Mouse (Mus musculus): ENCODE data around the gene Gtf2ird2.

Gtf2ird2 gene

DNA sequence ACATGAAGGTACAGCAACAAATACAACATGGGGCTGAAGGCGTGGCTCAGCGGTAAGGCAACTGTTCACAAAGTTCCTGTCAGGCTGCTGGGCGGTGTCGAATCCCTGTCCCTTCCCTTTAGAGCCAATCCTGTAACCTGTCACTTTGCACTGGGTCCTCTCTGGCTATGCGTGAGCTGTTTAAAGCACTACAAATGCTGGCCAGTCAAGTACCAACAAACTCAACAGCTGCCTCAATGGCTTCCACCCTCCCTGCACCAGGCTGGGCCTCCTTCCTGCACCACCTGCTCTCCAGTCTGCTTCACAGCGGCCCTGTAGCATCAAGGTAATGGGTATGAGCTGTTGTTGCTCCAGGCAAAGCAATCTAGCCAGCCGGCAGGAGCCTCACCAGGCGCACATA is 84.9 kb downstream of the Gtf2ird2 start:
- no peak for DNase-seq (ENCODE audit: low spot score)

DNA sequence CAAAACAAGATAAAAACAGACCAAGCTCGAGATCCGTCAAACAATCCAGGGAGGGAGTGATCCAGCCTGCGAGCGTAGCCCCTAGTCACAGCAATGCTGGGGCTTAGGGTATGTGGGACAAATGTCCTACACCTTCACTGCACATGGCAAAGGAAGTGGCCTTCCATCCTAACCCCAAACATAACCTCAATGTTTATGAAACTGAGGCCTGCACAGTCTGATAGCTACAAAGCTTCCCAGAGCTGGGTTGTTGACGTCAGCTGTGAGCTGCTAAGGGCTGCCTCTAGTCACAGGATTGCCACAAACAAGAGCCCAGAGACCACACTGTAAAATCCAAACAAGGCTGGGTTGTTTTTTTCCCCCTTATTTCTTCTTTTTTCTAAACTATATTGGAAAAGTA is 85.9 kb downstream of the Gtf2ird2 start:
- no peak for DNase-seq (ENCODE audit: low spot score)

DNA sequence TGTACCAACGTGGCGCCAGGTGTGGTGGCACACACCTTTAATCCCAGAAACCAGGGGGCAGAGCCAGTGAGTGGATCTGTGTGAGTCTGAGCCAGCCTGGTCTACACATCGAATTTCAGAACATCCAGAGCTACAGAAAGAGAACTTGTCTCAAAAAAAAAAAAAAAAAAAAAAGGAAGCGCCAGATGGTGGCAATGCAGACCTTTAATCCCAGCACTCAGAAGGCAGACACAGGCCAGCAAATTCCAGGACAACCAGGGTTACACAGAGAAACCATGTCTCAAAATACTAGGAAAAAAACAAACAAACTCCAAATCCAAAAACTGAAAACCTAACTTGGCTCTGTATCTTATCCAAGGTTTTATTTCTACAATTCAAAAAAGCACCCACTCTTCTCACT is 86.7 kb downstream of the Gtf2ird2 start:
- no peak for DNase-seq (ENCODE audit: low spot score)

DNA sequence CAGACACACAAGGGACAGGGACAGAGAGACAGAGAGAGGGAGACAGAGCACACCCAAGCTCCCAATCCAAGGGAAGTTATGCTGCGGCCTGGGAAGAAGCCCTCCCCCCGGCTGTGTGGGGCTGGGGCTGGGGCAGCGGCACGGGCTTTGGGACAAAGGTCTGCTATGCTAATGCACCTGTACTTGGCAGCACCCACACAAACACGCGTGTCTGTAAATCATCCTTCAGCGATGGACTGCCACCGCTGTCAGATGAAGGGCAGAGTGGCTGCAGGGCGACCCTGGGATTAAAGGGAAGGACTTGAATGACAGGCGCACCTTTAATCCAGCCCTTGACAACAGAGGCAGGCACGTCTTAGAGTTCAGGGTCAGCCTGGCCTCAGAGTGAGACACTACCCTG is 87.6 kb downstream of the Gtf2ird2 start:
- DNase-seq (ENCODE audit: low spot score) = no peak

DNA sequence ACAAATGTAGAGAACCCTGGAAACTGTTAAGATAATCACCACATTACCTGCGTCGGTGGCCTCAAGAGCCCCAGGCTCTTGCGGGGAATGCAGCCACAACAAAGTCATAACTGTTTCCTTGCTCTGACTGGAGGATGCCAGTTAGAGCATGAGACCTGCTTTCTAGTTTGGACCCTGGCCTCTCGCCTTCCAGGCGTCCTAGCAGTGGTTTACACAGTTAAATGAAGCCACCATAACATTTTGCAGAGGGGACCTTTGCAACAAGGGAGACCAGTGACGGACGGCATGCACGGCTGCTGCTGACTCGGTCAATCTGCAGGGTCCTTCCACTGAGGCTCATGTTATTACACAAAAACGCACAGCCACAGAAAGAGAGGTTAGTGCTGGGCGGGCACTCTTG is 88.9 kb downstream of the Gtf2ird2 start:
- no peak for DNase-seq (ENCODE audit: low spot score)

DNA sequence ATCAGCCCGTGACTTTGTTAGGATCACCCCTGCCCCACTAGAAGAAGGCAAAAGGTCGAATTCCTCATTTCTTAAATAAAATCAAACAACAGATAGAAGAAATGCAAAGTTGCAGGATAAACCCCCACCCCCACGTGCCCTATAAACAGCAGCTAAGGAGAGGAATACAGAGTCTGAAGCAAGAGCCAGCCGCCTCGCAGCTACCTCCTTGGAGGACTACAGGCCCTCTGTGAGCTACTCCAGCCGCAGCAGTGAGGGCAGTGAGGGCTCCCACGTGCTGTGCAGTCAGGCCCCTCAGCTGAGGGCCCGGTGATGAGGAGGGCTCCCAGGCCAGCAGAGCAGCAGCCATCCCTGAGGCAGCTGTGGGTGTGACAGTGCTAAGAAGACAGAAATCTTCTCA is 89.9 kb downstream of the Gtf2ird2 start:
- DNase-seq (ENCODE audit: low spot score) = no peak

Measured in spleen, adult 12 weeks (tissue).